In genomic region chr4:152146033-152146827, GRCm38 (mm10) we compare ENCODE assay signal across 23 mouse cellular contexts. TPM values are rescaled to one million over a fixed set of nuclear protein-coding genes. Genes with fewer than 3 reads are reported as not detected.
A peak's percentile ranks its signal among the peaks of the same experiment; 100 is the strongest.
DNase-seq lines count a peak whose midpoint lies in the region; ATAC-seq and TF ChIP-seq lines count a peak whose summit lies in the region.
"Had no signal": no experiment of that assay in that cellular context is flagged by ENCODE, and none has a peak within 500 bp of the region (broad histone marks: within the 10 kb centered on the region; RNA-seq: fewer than 3 reads in every experiment).

No protein-coding gene starts in this region.

- H3K27ac ChIP-seq in intestine, embryonic 16.5 days (ENCODE audit: low read length), result no peak overlapping the region
- H3K27ac ChIP-seq in intestine, embryonic 15.5 days, result no peak overlapping the region
- peak overlapping the region; percentile 48 for H3K27ac ChIP-seq in kidney, postnatal 0 days
- H3K27ac ChIP-seq: embryonic facial prominence, embryonic 10.5 days; hindbrain, embryonic 10.5 days; hindbrain, embryonic 15.5 days had no signal

- no peak for TF ChIP-seq CTCF in kidney, postnatal 0 days (IDR thresholded peaks at IDR 0.05; ENCODE audit: low read depth)
- no peak for TF ChIP-seq CTCF in G1E (IDR thresholded peaks at IDR 0.05; ENCODE audit: low read depth, low read length)

- no peak for ATAC-seq in intestine, embryonic 16.5 days
- ATAC-seq in intestine, embryonic 15.5 days, result no peak
- peak; percentile 67 for ATAC-seq in kidney, postnatal 0 days (replicated peaks; ENCODE audit: low FRiP score, low read depth)
- no peak for ATAC-seq in G1E (ENCODE audit: extremely low read depth, insufficient number of reproducible peaks, low FRiP score, poor library complexity, severe bottlenecking)
- ATAC-seq: CD4-positive, CD25-positive, alpha-beta regulatory T cell, adult 4 months; forebrain, embryonic 14.5 days had no signal

- H3K4me2 ChIP-seq in intestine, embryonic 16.5 days (ENCODE audit: low read depth, low read length), result no peak overlapping the region
- H3K4me2 ChIP-seq in intestine, embryonic 15.5 days (replicated peaks), result no peak overlapping the region
- H3K4me2 ChIP-seq in kidney, postnatal 0 days (ENCODE audit: low read length), result no peak overlapping the region
- H3K4me2 ChIP-seq: heart, embryonic 11.5 days; hindbrain, embryonic 15.5 days had no signal

- peak; percentile 56 for DNase-seq in kidney, postnatal 0 days (ENCODE audit: low spot score)
- DNase-seq in kidney, adult 9 months, result no peak
- DNase-seq in A20 (ENCODE audit: low read depth, low spot score) (peak; percentile 70), G1E (ENCODE audit: low spot score) (no peak)
- no peak for DNase-seq in urinary bladder, adult 18-20 months (ENCODE audit: low spot score in 2 of 2)
- DNase-seq in retina, postnatal 1 day, result no peak
- DNase-seq: adrenal gland, adult 2 months; adrenal gland, postnatal 25 days; B cell, adult 2 months; cerebellum, adult 18-20 months; cerebellum, adult 9-11 months; heart, adult 18-20 months had no signal

- H3K9me3 ChIP-seq in intestine, embryonic 16.5 days (ENCODE audit: control insufficient read depth, low read length), result no peaks in the 10 kb centered on the region
- H3K9me3 ChIP-seq in intestine, embryonic 15.5 days, result no peaks in the 10 kb centered on the region
- no peaks in the 10 kb centered on the region for H3K9me3 ChIP-seq in kidney, postnatal 0 days (replicated peaks; ENCODE audit: low read length)
- no peaks in the 10 kb centered on the region; the same call in 1 of the 2 replicates for H3K9me3 ChIP-seq in G1E (replicated peaks)
- H3K9me3 ChIP-seq: embryonic facial prominence, embryonic 10.5 days; hindbrain, embryonic 10.5 days; hindbrain, embryonic 15.5 days had no signal

- H3K27me3 ChIP-seq in intestine, embryonic 16.5 days (replicated peaks; ENCODE audit: control insufficient read depth, insufficient read depth, low read length), result peaks cover 20% of the 10 kb centered on the region
- H3K27me3 ChIP-seq in intestine, embryonic 15.5 days (replicated peaks), result peaks cover 9% of the 10 kb centered on the region
- no peaks in the 10 kb centered on the region for H3K27me3 ChIP-seq in kidney, postnatal 0 days (ENCODE audit: insufficient read depth, low read length)
- peaks cover 10% of the 10 kb centered on the region; the same call in 1 of the 2 replicates for H3K27me3 ChIP-seq in G1E (ENCODE audit: insufficient read depth, low read length)

- H3K4me1 ChIP-seq in intestine, embryonic 16.5 days (ENCODE audit: control insufficient read depth, insufficient read depth, low read length), result no peaks in the 10 kb centered on the region
- no peaks in the 10 kb centered on the region for H3K4me1 ChIP-seq in intestine, embryonic 15.5 days (replicated peaks)
- H3K4me1 ChIP-seq in kidney, postnatal 0 days (replicated peaks; ENCODE audit: insufficient read depth, low read length), result peaks cover 2% of the 10 kb centered on the region
- peaks cover 58% of the 10 kb centered on the region for H3K4me1 ChIP-seq in G1E (ENCODE audit: insufficient read depth, low read depth, low read length)
- H3K4me1 ChIP-seq: embryonic facial prominence, embryonic 10.5 days; hindbrain, embryonic 15.5 days had no signal

- peak overlapping the region; percentile 7; the same call in 1 of the 2 replicates for H3K9ac ChIP-seq in intestine, embryonic 16.5 days (ENCODE audit: low read depth, low read length)
- H3K9ac ChIP-seq in intestine, embryonic 15.5 days, result no peak overlapping the region
- no peak overlapping the region for H3K9ac ChIP-seq in kidney, postnatal 0 days (ENCODE audit: low read depth, low read length)
- H3K9ac ChIP-seq: hindbrain, embryonic 15.5 days had no signal

- no peak overlapping the region for H3K4me3 ChIP-seq in intestine, embryonic 16.5 days (ENCODE audit: low read length)
- H3K4me3 ChIP-seq in intestine, embryonic 15.5 days (replicated peaks), result no peak overlapping the region
- no peak overlapping the region for H3K4me3 ChIP-seq in kidney, postnatal 0 days (replicated peaks; ENCODE audit: low read depth, low read length)
- peak overlapping the region; percentile 42; the same call in 1 of the 2 replicates for H3K4me3 ChIP-seq in G1E (ENCODE audit: low read depth, low read length)
- H3K4me3 ChIP-seq: embryonic facial prominence, embryonic 10.5 days; hindbrain, embryonic 10.5 days; hindbrain, embryonic 15.5 days had no signal

- WGBS in intestine, embryonic 16.5 days, result 59% methylated on average over 11 of the region's 11 CpGs
- WGBS in intestine, embryonic 15.5 days, result 55% methylated on average over 11 of the region's 11 CpGs
- WGBS in kidney, postnatal 0 days, result 28% methylated on average over 11 of the region's 11 CpGs

- no peaks in the 10 kb centered on the region for H3K36me3 ChIP-seq in intestine, embryonic 16.5 days (ENCODE audit: control insufficient read depth, insufficient read depth, low read length)
- H3K36me3 ChIP-seq in intestine, embryonic 15.5 days, result no peaks in the 10 kb centered on the region
- no peaks in the 10 kb centered on the region for H3K36me3 ChIP-seq in kidney, postnatal 0 days (ENCODE audit: insufficient read depth, low read length)
- H3K36me3 ChIP-seq in G1E (replicated peaks), result peaks cover 33% of the 10 kb centered on the region
- H3K36me3 ChIP-seq: embryonic facial prominence, embryonic 10.5 days; hindbrain, embryonic 10.5 days; hindbrain, embryonic 15.5 days had no signal

RNA-seq across cellular contexts. Expression of gene Espn, which starts 5.9 kb away (rescaled TPM):
- 31.6 and 39.5 TPM in 2 replicates for polyA plus RNA-seq in intestine, embryonic 16.5 days (2015; fragmentation: Nextera tagmentation; extraction: Ambion mirVana)
- 29.2 and 30.8 TPM in 2 replicates for polyA plus RNA-seq in intestine, embryonic 15.5 days (2015; fragmentation: Nextera tagmentation; extraction: Ambion mirVana)
- polyA plus RNA-seq in kidney, postnatal 0 days (2015; fragmentation: Nextera tagmentation; extraction: Ambion mirVana), result 32.9 and 35.0 TPM in 2 replicates
- total RNA-seq in G1E (2014; fragmentation: Nextera tagmentation) (9.3 and 16.4 TPM in 2 replicates), G1E (2017) (4.2 and 4.3 TPM in 2 replicates)
- polyA plus RNA-seq in G1E (2012), result 48.0 and 61.7 TPM in 2 replicates
- polyA plus RNA-seq: forebrain, embryonic 14.5 days had no signal

RNA-seq across cellular contexts. Expression of gene Hes2, which starts 12.4 kb away (rescaled TPM):
- polyA plus RNA-seq in intestine, embryonic 16.5 days (2015; fragmentation: Nextera tagmentation; extraction: Ambion mirVana), result 0.68 and 0.98 TPM in 2 replicates
- 0.30 and 0.42 TPM in 2 replicates for polyA plus RNA-seq in intestine, embryonic 15.5 days (2015; fragmentation: Nextera tagmentation; extraction: Ambion mirVana)
- 0.41 and 0.78 TPM in 2 replicates for polyA plus RNA-seq in kidney, postnatal 0 days (2015; fragmentation: Nextera tagmentation; extraction: Ambion mirVana)
- not detected in 2 replicates for total RNA-seq in G1E (2014; fragmentation: Nextera tagmentation)
- 0.33 and 0.46 TPM in 2 replicates for total RNA-seq in G1E (2017)
- 0.04 and 0.18 TPM in 2 replicates for polyA plus RNA-seq in G1E (2012)
- total RNA-seq: adrenal gland, adult 2 months; adrenal gland, postnatal 25 days; gastrocnemius, adult 8-10 months; gastrocnemius, postnatal 4 days; heart, adult 18-20 months; heart, postnatal 25 days had no signal
- polyA plus RNA-seq: adrenal gland, adult 2 months; CD4-positive, CD25-positive, alpha-beta regulatory T cell, adult 4 months; forebrain, embryonic 14.5 days; hindbrain, embryonic 15.5 days had no signal

RNA-seq across cellular contexts. Expression of gene Tnfrsf25, which starts 30.5 kb away (rescaled TPM):
- polyA plus RNA-seq in intestine, embryonic 16.5 days (2015; fragmentation: Nextera tagmentation; extraction: Ambion mirVana), result 1.8 and 2.4 TPM in 2 replicates
- polyA plus RNA-seq in intestine, embryonic 15.5 days (2015; fragmentation: Nextera tagmentation; extraction: Ambion mirVana), result 1.4 and 1.5 TPM in 2 replicates
- 0.68 and 0.83 TPM in 2 replicates for polyA plus RNA-seq in kidney, postnatal 0 days (2015; fragmentation: Nextera tagmentation; extraction: Ambion mirVana)
- total RNA-seq in G1E (2014; fragmentation: Nextera tagmentation), result not detected in 2 replicates
- 0.29 TPM in 1 of 2 replicates, not detected in the other for total RNA-seq in G1E (2017)
- not detected in 2 replicates for polyA plus RNA-seq in G1E (2012)

RNA-seq across cellular contexts. Expression of gene Acot7, which starts 31.7 kb away (rescaled TPM):
- polyA plus RNA-seq in intestine, embryonic 16.5 days (2015; fragmentation: Nextera tagmentation; extraction: Ambion mirVana), result 49.4 and 52.5 TPM in 2 replicates
- polyA plus RNA-seq in intestine, embryonic 15.5 days (2015; fragmentation: Nextera tagmentation; extraction: Ambion mirVana), result 57.8 and 60.0 TPM in 2 replicates
- polyA plus RNA-seq in kidney, postnatal 0 days (2015; fragmentation: Nextera tagmentation; extraction: Ambion mirVana), result 56.4 and 63.5 TPM in 2 replicates
- total RNA-seq in G1E (2014; fragmentation: Nextera tagmentation), result 17.1 and 22.1 TPM in 2 replicates
- 17.6 and 18.6 TPM in 2 replicates for total RNA-seq in G1E (2017)
- polyA plus RNA-seq in G1E (2012), result 46.2 and 51.1 TPM in 2 replicates

Comparison
In these comparisons a context has a peak if more than half of its experiments do, and no peak if none do; other contexts are left out.
1. DNase-seq: peak in kidney, postnatal 0 days (single experiment) and A20 (single experiment); none in kidney, adult 9 months (single experiment), G1E (single experiment), urinary bladder, adult 18-20 months (0 of 2) and retina, postnatal 1 day (single experiment).